Comparison of ENCODE assay signal across 14 mouse cellular contexts in genomic region chr14:111822047-111822730, GRCm38 (mm10).
"Had no signal": no experiment of that assay in that cellular context is flagged by ENCODE, and none has a peak within 500 bp of the region (broad histone marks: within the 10 kb centered on the region; RNA-seq: fewer than 3 reads in every experiment).

No protein-coding gene starts in this region.

- H3K4me1 ChIP-seq: kidney, embryonic 15.5 days; limb, embryonic 15.5 days; liver, embryonic 12.5 days; midbrain, embryonic 10.5 days; neural tube, embryonic 15.5 days; stomach, embryonic 15.5 days had no signal

- DNase-seq: kidney, postnatal 14 days; lung, embryonic 14.5 days; lung, postnatal 10 days; lung, postnatal 4 days; midbrain, embryonic 14.5 days; right cerebral cortex, postnatal 4 days; thymus, postnatal 36 days had no signal

- H3K36me3 ChIP-seq: kidney, embryonic 15.5 days; limb, embryonic 15.5 days; liver, embryonic 12.5 days; midbrain, embryonic 10.5 days; neural tube, embryonic 15.5 days; stomach, embryonic 15.5 days had no signal

- H3K27me3 ChIP-seq: kidney, embryonic 15.5 days; limb, embryonic 15.5 days; liver, embryonic 12.5 days; neural tube, embryonic 15.5 days; stomach, embryonic 15.5 days had no signal

- H3K4me3 ChIP-seq: kidney, embryonic 15.5 days; limb, embryonic 15.5 days; liver, embryonic 12.5 days; midbrain, embryonic 10.5 days; myocyte; neural tube, embryonic 15.5 days; stomach, embryonic 15.5 days had no signal

- ATAC-seq: liver, embryonic 12.5 days had no signal

- H3K4me2 ChIP-seq: kidney, embryonic 15.5 days; limb, embryonic 15.5 days; liver, embryonic 12.5 days; lung, embryonic 14.5 days; neural tube, embryonic 15.5 days; stomach, embryonic 15.5 days had no signal

- H3K9ac ChIP-seq: kidney, embryonic 15.5 days; limb, embryonic 15.5 days; liver, embryonic 12.5 days; lung, embryonic 14.5 days; neural tube, embryonic 15.5 days; stomach, embryonic 15.5 days had no signal

- H3K9me3 ChIP-seq: kidney, embryonic 15.5 days; limb, embryonic 15.5 days; liver, embryonic 12.5 days; midbrain, embryonic 10.5 days; neural tube, embryonic 15.5 days; stomach, embryonic 15.5 days had no signal

- H3K27ac ChIP-seq: kidney, embryonic 15.5 days; limb, embryonic 15.5 days; liver, embryonic 12.5 days; midbrain, embryonic 10.5 days; neural tube, embryonic 15.5 days; stomach, embryonic 15.5 days had no signal
